ENCODE assay signal across 8 mouse cellular contexts in the genomic region with DNA sequence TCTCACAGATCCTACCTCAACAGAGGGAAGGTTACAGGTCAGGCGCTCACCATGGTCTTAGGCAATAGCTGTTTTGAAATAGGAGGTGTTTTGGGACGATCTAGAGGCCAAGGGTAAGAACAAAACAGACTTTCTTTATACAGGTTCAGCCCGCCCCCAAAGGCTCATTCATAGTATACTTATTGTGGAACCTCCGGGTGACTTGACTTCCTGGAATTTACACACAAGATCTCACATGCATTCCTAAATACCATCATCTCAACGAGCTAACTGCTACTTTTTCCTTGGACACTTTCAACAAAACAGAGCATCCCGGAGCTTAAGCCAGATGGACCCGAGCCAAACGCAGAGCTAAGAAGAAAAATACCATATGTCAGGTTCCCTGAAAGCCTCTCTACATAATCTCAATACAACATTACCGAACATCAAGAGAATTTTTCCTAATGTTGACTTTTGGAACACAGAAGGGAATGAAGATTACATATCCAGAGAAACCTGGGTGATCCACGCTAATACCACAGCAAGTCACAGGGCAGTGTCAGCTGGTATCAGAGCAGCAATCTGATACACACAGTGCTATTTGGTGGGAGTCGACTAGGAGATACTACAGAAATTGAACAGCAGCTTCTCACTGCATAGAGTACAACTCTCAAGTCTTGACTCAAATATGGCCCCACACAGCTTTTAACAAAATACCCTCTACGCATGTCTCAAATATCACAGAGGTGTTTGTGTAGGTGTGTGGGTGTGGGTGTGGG. TPM values are rescaled to one million over a fixed set of nuclear protein-coding genes. Genes with fewer than 3 reads are reported as not detected.
DNase-seq lines count a peak whose midpoint lies in the region; ATAC-seq and TF ChIP-seq lines count a peak whose summit lies in the region.

No protein-coding gene starts in this region.

- no peak overlapping the region for H3K9ac ChIP-seq in forebrain, embryonic 12.5 days
- no peak overlapping the region for H3K9ac ChIP-seq in forebrain, embryonic 11.5 days (ENCODE audit: low read length)
- H3K9ac ChIP-seq in lung, embryonic 14.5 days, result no peak overlapping the region

- no peak for DNase-seq in forebrain, embryonic 11.5 days (ENCODE audit: low spot score)
- peak; percentile 89 for DNase-seq in lung, embryonic 14.5 days
- DNase-seq in lung, postnatal 14 days, result no peak
- DNase-seq in heart, postnatal 10 days, result peak; percentile 31 to 33
- peak; percentile 26 to 31 for DNase-seq in right cerebral cortex, adult 2 months (ENCODE audit: low spot score in 2 of 2)
- no peak for DNase-seq in thymus, adult 18-20 months
- no peak for DNase-seq in gastrocnemius, postnatal 14 days

- no peak overlapping the region for H3K4me3 ChIP-seq in forebrain, embryonic 12.5 days (replicated peaks)
- no peak overlapping the region for H3K4me3 ChIP-seq in forebrain, embryonic 11.5 days (ENCODE audit: low read depth, low read length)
- no peak overlapping the region for H3K4me3 ChIP-seq in lung, embryonic 14.5 days (ENCODE audit: low read depth, low read length)

- 0 out of 2 replicates have a peak, but pooled peaks have one; percentile 36 for ATAC-seq in forebrain, embryonic 12.5 days (ENCODE audit: low FRiP score)
- ATAC-seq in forebrain, embryonic 11.5 days (replicated peaks; ENCODE audit: low FRiP score), result no peak
- ATAC-seq in lung, embryonic 14.5 days (ENCODE audit: insufficient read depth), result peak; percentile 81

- H3K27me3 ChIP-seq in forebrain, embryonic 12.5 days, result no peaks in the 10 kb centered on the region
- no peaks in the 10 kb centered on the region for H3K27me3 ChIP-seq in forebrain, embryonic 11.5 days (ENCODE audit: control insufficient read depth, insufficient read depth, low read length)
- H3K27me3 ChIP-seq in lung, embryonic 14.5 days (ENCODE audit: insufficient read depth, low read length), result no peaks in the 10 kb centered on the region

- H3K36me3 ChIP-seq in forebrain, embryonic 12.5 days (replicated peaks), result peaks cover 9% of the 10 kb centered on the region; the same call in 1 of the 2 replicates
- H3K36me3 ChIP-seq in forebrain, embryonic 11.5 days (ENCODE audit: control insufficient read depth, insufficient read depth, low read length), result no peaks in the 10 kb centered on the region
- H3K36me3 ChIP-seq in lung, embryonic 14.5 days (ENCODE audit: insufficient read depth), result peaks cover 4% of the 10 kb centered on the region; the same call in 1 of the 2 replicates

- TF ChIP-seq CTCF in lung, embryonic 14.5 days (IDR thresholded peaks at IDR 0.05; ENCODE audit: low read depth), result no peak

- WGBS in forebrain, embryonic 12.5 days, result 72% methylated on average over 12 of the region's 12 CpGs
- WGBS in forebrain, embryonic 11.5 days, result 78% methylated on average over 12 of the region's 12 CpGs
- WGBS in lung, embryonic 14.5 days, result 31% methylated on average over 12 of the region's 12 CpGs

- H3K27ac ChIP-seq in forebrain, embryonic 12.5 days, result peak overlapping the region; percentile 53; the same call in 1 of the 2 replicates
- H3K27ac ChIP-seq in forebrain, embryonic 11.5 days (ENCODE audit: low read depth, low read length), result no peak overlapping the region
- no peak overlapping the region for H3K27ac ChIP-seq in lung, embryonic 14.5 days (ENCODE audit: low read depth)

- intact Hi-C loops in heart, postnatal 10 days (cut with DNase I), result no loop called here
- intact Hi-C loops in gastrocnemius, postnatal 14 days (cut with DNase I; ENCODE audit: low total_unique reads), result no loop called here

- H3K9me3 ChIP-seq in forebrain, embryonic 12.5 days, result no peaks in the 10 kb centered on the region
- no peaks in the 10 kb centered on the region for H3K9me3 ChIP-seq in forebrain, embryonic 11.5 days (ENCODE audit: control insufficient read depth, low read length)
- H3K9me3 ChIP-seq in lung, embryonic 14.5 days (ENCODE audit: low read depth, low read length), result no peaks in the 10 kb centered on the region

- H3K4me2 ChIP-seq in forebrain, embryonic 12.5 days, result no peak overlapping the region
- H3K4me2 ChIP-seq in forebrain, embryonic 11.5 days (ENCODE audit: low read depth, low read length, severe bottlenecking), result no peak overlapping the region
- no peak overlapping the region for H3K4me2 ChIP-seq in lung, embryonic 14.5 days

- H3K4me1 ChIP-seq in forebrain, embryonic 12.5 days, result peaks cover 4% of the 10 kb centered on the region; the same call in 1 of the 2 replicates
- no peaks in the 10 kb centered on the region for H3K4me1 ChIP-seq in forebrain, embryonic 11.5 days (replicated peaks; ENCODE audit: control insufficient read depth, insufficient read depth, low read length)
- H3K4me1 ChIP-seq in lung, embryonic 14.5 days (ENCODE audit: insufficient read depth), result no peaks in the 10 kb centered on the region; the same call in 1 of the 2 replicates

RNA-seq across cellular contexts. Expression of gene Golim4, which starts 14.3 kb away (rescaled TPM):
- 57.6 and 60.1 TPM in 2 replicates for polyA plus RNA-seq in forebrain, embryonic 12.5 days (2016; fragmentation: Nextera tagmentation; extraction: Ambion mirVana)
- polyA plus RNA-seq in forebrain, embryonic 11.5 days (2014; fragmentation: Nextera tagmentation; extraction: Ambion mirVana), result 46.9 and 47.6 TPM in 2 replicates
- 47.8 and 48.3 TPM in 2 replicates for polyA plus RNA-seq in lung, embryonic 14.5 days (2014; fragmentation: Nextera tagmentation; extraction: Ambion mirVana)
- total RNA-seq in heart, postnatal 10 days (2021), result 10 to 100 TPM; 30.7 to 32.7 TPM
- total RNA-seq in gastrocnemius, postnatal 14 days (2021), result 10 to 100 TPM; 22.9 to 31.1 TPM

Comparison
In these comparisons a context has a peak if more than half of its experiments do, and no peak if none do; other contexts are left out.
1. DNase-seq: peak in lung, embryonic 14.5 days (single experiment), heart, postnatal 10 days (2 of 2) and right cerebral cortex, adult 2 months (2 of 2); none in forebrain, embryonic 11.5 days (single experiment), lung, postnatal 14 days (single experiment), thymus, adult 18-20 months (0 of 2) and gastrocnemius, postnatal 14 days (single experiment).